Mouse (Mus musculus) adrenal gland (tissue): ENCODE results near the gene Cdk2ap2.
"Not testable (repeated sequence)": the region's sequence is repeated elsewhere in the genome, so short reads cannot be mapped to it uniquely, and the experiment has no call there.

Source experiments
- intact Hi-C: fragments of 180-260 bp; cut with DNase I; formaldehyde crosslinking; loops from one replicate; pipeline ENCODE4 v1.15.1; 2025

Cdk2ap2 gene

GRCm38 (mm10) chr19:4066280-4066679 lies 30.7 kb upstream of the Cdk2ap2 start:
- intact Hi-C loops, result no loop called here

GRCm38 (mm10) chr19:4066877-4067276 lies 30.1 kb upstream of the Cdk2ap2 start:
- intact Hi-C loops, result no loop called here

- intact Hi-C loops, result not testable (repeated sequence)
These were observed 28.7 kb upstream of the Cdk2ap2 start for GRCm38 (mm10) chr19:4068242-4068641.

- intact Hi-C loops, result no loop called here
These were observed 28.1 kb upstream of the Cdk2ap2 start for GRCm38 (mm10) chr19:4068717-4069410.

- intact Hi-C loops, result no loop called here
These were observed 26.7 kb upstream of the Cdk2ap2 start for GRCm38 (mm10) chr19:4070311-4070710.

GRCm38 (mm10) chr19:4070756-4071155 lies 26.2 kb upstream of the Cdk2ap2 start:
- intact Hi-C loops, result no loop called here

GRCm38 (mm10) chr19:4071406-4071805 lies 25.6 kb upstream of the Cdk2ap2 start:
- intact Hi-C loops, result no loop called here

- intact Hi-C loops, result no loop called here
These were observed 24.1 kb upstream of the Cdk2ap2 start for GRCm38 (mm10) chr19:4072706-4073424.

- intact Hi-C loops, result no loop called here
These were observed 21.5 kb upstream of the Cdk2ap2 start for GRCm38 (mm10) chr19:4075531-4075930.

GRCm38 (mm10) chr19:4079594-4079993 lies 17.4 kb upstream of the Cdk2ap2 start:
- intact Hi-C loops, result no loop called here

GRCm38 (mm10) chr19:4080511-4081009 lies 16.4 kb upstream of the Cdk2ap2 start:
- intact Hi-C loops, result no loop called here

GRCm38 (mm10) chr19:4081394-4081793 lies 15.6 kb upstream of the Cdk2ap2 start, which contains the start of gene Cabp2:
Gene Cabp2, plus strand, starts transcription at chr19:4081578.
- intact Hi-C loops, result no loop called here

- intact Hi-C loops, result no loop called here
These were observed 14.6 kb upstream of the Cdk2ap2 start for GRCm38 (mm10) chr19:4082219-4082965.

- intact Hi-C loops, result no loop called here
These were observed 13.7 kb upstream of the Cdk2ap2 start for GRCm38 (mm10) chr19:4083316-4083715.

- intact Hi-C loops, result no loop called here
These were observed 13.2 kb upstream of the Cdk2ap2 start for GRCm38 (mm10) chr19:4083826-4084225.

GRCm38 (mm10) chr19:4084984-4085383 lies 12.0 kb upstream of the Cdk2ap2 start:
- intact Hi-C loops, result loop anchor here (5.0 kb wide), 1 partner anchor 33 kb away; no protein-coding TSS in a partner anchor

- intact Hi-C loops, result loop anchor here (5.0 kb wide), 1 partner anchor 34 kb away; no protein-coding TSS in a partner anchor
These were observed 10.8 kb upstream of the Cdk2ap2 start for GRCm38 (mm10) chr19:4086156-4086555.

- intact Hi-C loops, result loop anchor here (5.0 kb wide), 1 partner anchor 35 kb away; no protein-coding TSS in a partner anchor
These were observed 9.9 kb upstream of the Cdk2ap2 start for GRCm38 (mm10) chr19:4087090-4087489.

GRCm38 (mm10) chr19:4088146-4088545 lies 8.8 kb upstream of the Cdk2ap2 start:
- intact Hi-C loops, result loop anchor here (5.0 kb wide), 1 partner anchor 36 kb away; no protein-coding TSS in a partner anchor

- intact Hi-C loops, result loop anchor here (5.0 kb wide), 1 partner anchor 37 kb away; no protein-coding TSS in a partner anchor
These were observed 7.9 kb upstream of the Cdk2ap2 start for GRCm38 (mm10) chr19:4089128-4089527.

GRCm38 (mm10) chr19:4090446-4090845 lies 6.5 kb upstream of the Cdk2ap2 start:
- intact Hi-C loops, result no loop called here
